ENCODE assay signal across 30 mouse cellular contexts in the genomic region with DNA sequence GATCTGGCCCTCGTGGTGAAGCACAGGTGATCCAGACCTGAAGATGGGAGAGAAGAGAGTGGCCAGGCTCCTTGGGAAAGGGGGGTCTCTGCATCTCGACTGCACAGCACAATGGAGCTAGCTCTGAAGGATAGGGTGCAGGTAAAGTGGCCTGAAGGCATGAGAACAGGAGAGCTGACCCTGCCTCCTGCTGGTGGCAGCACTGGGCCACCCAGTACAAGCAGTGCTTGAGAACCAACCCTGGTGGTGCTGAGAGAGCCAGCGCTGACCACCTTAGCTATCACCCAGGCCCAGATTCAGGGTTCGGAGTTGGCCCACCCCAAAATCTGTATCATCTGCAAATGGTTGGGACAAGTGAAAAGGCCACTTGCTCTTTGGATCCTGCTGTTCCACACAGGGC.
A peak's percentile ranks its signal among the peaks of the same experiment; 100 is the strongest.
DNase-seq lines count a peak whose midpoint lies in the region; ATAC-seq lines count a peak whose summit lies in the region.
"Had no signal": no experiment of that assay in that cellular context is flagged by ENCODE, and none has a peak within 500 bp of the region (broad histone marks: within the 10 kb centered on the region; RNA-seq: fewer than 3 reads in every experiment).

No protein-coding gene starts in this region.

- H3K4me2 ChIP-seq in midbrain, embryonic 14.5 days (ENCODE audit: low read length): no peak overlapping the region
- H3K4me2 ChIP-seq in midbrain, embryonic 11.5 days: no peak overlapping the region
- H3K4me2 ChIP-seq: forebrain, embryonic 15.5 days; heart, embryonic 11.5 days; hindbrain, embryonic 13.5 days; limb, embryonic 13.5 days; lung, embryonic 15.5 days; neural tube, embryonic 13.5 days; stomach, embryonic 15.5 days had no signal

- intact Hi-C loops in heart, postnatal 14 days (cut with DNase I): no loop called here

- ATAC-seq in midbrain, embryonic 14.5 days (ENCODE audit: low FRiP score, low TSS enrichment): 0 out of 2 replicates have a peak, but pooled peaks have one; percentile 27
- ATAC-seq in midbrain, embryonic 11.5 days (ENCODE audit: low FRiP score): no peak
- ATAC-seq in erythroblast, adult 5-6 weeks (replicated peaks; ENCODE audit: low FRiP score, poor library complexity, severe bottlenecking): no peak
- ATAC-seq: forebrain, embryonic 15.5 days; intestine, postnatal 0 days had no signal

- no peaks in the 10 kb centered on the region for H3K4me1 ChIP-seq in midbrain, embryonic 14.5 days (ENCODE audit: control insufficient read depth, insufficient read depth, low read length)
- no peaks in the 10 kb centered on the region for H3K4me1 ChIP-seq in midbrain, embryonic 11.5 days (ENCODE audit: control insufficient read depth, insufficient read depth, low read length)
- H3K4me1 ChIP-seq: forebrain, embryonic 15.5 days; hindbrain, embryonic 13.5 days; limb, embryonic 13.5 days; lung, embryonic 15.5 days; midbrain, embryonic 10.5 days; neural tube, embryonic 13.5 days; stomach, embryonic 15.5 days had no signal

- no peak overlapping the region for H3K9ac ChIP-seq in midbrain, embryonic 14.5 days (replicated peaks; ENCODE audit: low read length)
- H3K9ac ChIP-seq in midbrain, embryonic 11.5 days (ENCODE audit: low read length): no peak overlapping the region
- H3K9ac ChIP-seq: forebrain, embryonic 15.5 days; hindbrain, embryonic 13.5 days; limb, embryonic 13.5 days; liver, embryonic 14.5 days; lung, embryonic 15.5 days; neural tube, embryonic 13.5 days; stomach, embryonic 15.5 days had no signal

- H3K27me3 ChIP-seq in midbrain, embryonic 14.5 days (ENCODE audit: control insufficient read depth, insufficient read depth, low read length): no peaks in the 10 kb centered on the region
- no peaks in the 10 kb centered on the region for H3K27me3 ChIP-seq in midbrain, embryonic 11.5 days (ENCODE audit: control insufficient read depth, insufficient read depth, low read length)
- H3K27me3 ChIP-seq: forebrain, embryonic 15.5 days; hindbrain, embryonic 13.5 days; limb, embryonic 13.5 days; lung, embryonic 15.5 days; neural tube, embryonic 13.5 days; stomach, embryonic 15.5 days had no signal

- no peak for DNase-seq in midbrain, embryonic 14.5 days
- DNase-seq in midbrain, embryonic 11.5 days (ENCODE audit: low spot score, missing footprints): no peak
- peak; percentile 37 for DNase-seq in 416B (ENCODE audit: low read depth)
- DNase-seq in A20 (ENCODE audit: low read depth, low spot score): peak; percentile 46
- DNase-seq in naive thymus-derived CD4-positive, alpha-beta T cell, adult 2 months (ENCODE audit: low read depth): peak; percentile 28
- no peak for DNase-seq in heart, postnatal 14 days
- DNase-seq: adrenal gland, postnatal 10 days; cerebellum, adult 11 months; cerebellum, adult 9-10 months; cerebellum, postnatal 36 days; gastrocnemius, postnatal 36 days; heart, adult 18-20 months; heart, postnatal 4 days; kidney, adult 9 months; kidney, postnatal 36 days; right cerebral cortex, postnatal 4 days had no signal

- H3K4me3 ChIP-seq in midbrain, embryonic 14.5 days (replicated peaks; ENCODE audit: low read depth, low read length): no peak overlapping the region
- no peak overlapping the region for H3K4me3 ChIP-seq in midbrain, embryonic 11.5 days (ENCODE audit: low read depth, low read length)
- H3K4me3 ChIP-seq: forebrain, embryonic 15.5 days; hindbrain, embryonic 13.5 days; layer of hippocampus, adult 2 months; limb, embryonic 13.5 days; lung, embryonic 15.5 days; midbrain, embryonic 10.5 days; myocyte; neural tube, embryonic 13.5 days; stomach, embryonic 15.5 days had no signal

- no peak overlapping the region for H3K27ac ChIP-seq in midbrain, embryonic 14.5 days (replicated peaks; ENCODE audit: low read depth, low read length)
- H3K27ac ChIP-seq in midbrain, embryonic 11.5 days (ENCODE audit: low read depth, low read length): no peak overlapping the region
- H3K27ac ChIP-seq: forebrain, embryonic 15.5 days; hindbrain, embryonic 13.5 days; layer of hippocampus, adult 2 months; limb, embryonic 13.5 days; liver, embryonic 14.5 days; lung, embryonic 15.5 days; midbrain, embryonic 10.5 days; neural tube, embryonic 13.5 days; stomach, embryonic 15.5 days had no signal

- no peaks in the 10 kb centered on the region for H3K36me3 ChIP-seq in midbrain, embryonic 14.5 days (ENCODE audit: control insufficient read depth, insufficient read depth, low read length)
- no peaks in the 10 kb centered on the region for H3K36me3 ChIP-seq in midbrain, embryonic 11.5 days (ENCODE audit: control insufficient read depth, insufficient read depth, low read length)
- H3K36me3 ChIP-seq: forebrain, embryonic 15.5 days; G1E; hindbrain, embryonic 13.5 days; limb, embryonic 13.5 days; lung, embryonic 15.5 days; midbrain, embryonic 10.5 days; neural tube, embryonic 13.5 days; stomach, embryonic 15.5 days had no signal

- no peaks in the 10 kb centered on the region for H3K9me3 ChIP-seq in midbrain, embryonic 14.5 days (ENCODE audit: control insufficient read depth, low read length)
- H3K9me3 ChIP-seq in midbrain, embryonic 11.5 days (ENCODE audit: control insufficient read depth, low read length): no peaks in the 10 kb centered on the region
- H3K9me3 ChIP-seq: forebrain, embryonic 15.5 days; hindbrain, embryonic 13.5 days; limb, embryonic 13.5 days; lung, embryonic 15.5 days; neural tube, embryonic 13.5 days; stomach, embryonic 15.5 days had no signal

- 85% methylated on average over 4 of the region's 4 CpGs for WGBS in midbrain, embryonic 14.5 days
- 81% methylated on average over 4 of the region's 4 CpGs for WGBS in midbrain, embryonic 11.5 days

Comparison
In these comparisons a context has a peak if more than half of its experiments do, and no peak if none do; other contexts are left out.
1. DNase-seq: peak in 416B (single experiment), A20 (single experiment) and naive thymus-derived CD4-positive, alpha-beta T cell, adult 2 months (single experiment); none in midbrain, embryonic 14.5 days (single experiment), midbrain, embryonic 11.5 days (single experiment) and heart, postnatal 14 days (0 of 2).